Mouse (Mus musculus) frontal cortex, adult 2 months (tissue): ENCODE measurements around the gene Cspg4. TPM values are rescaled to one million over a fixed set of nuclear protein-coding genes. Genes with fewer than 3 reads are reported as not detected.

Experiments
- DNase-seq, 2 experiments: peaks; one replicate each; pipeline ENCODE4 v3.0.0; 2022; ENCODE audit warnings: low spot score in 1 of 2; ENCODE audit errors: extremely low spot score in 1 of 2
- polyA plus RNA-seq: library from polyadenylated mRNA; depleted of rRNA; stranded (reverse); fragments of >200 nt; gene quantifications from 2 replicates; pipeline ENCODE4 v1.2.3, GENCODE M21; 2012; rRNA removed

Gene Cspg4
- 10.9 and 12.0 TPM in 2 replicates for polyA plus RNA-seq

- no peak for DNase-seq
Observed at GRCm38 (mm10) chr9:56864832-56865231, at the start of gene Cspg4. Gene Cspg4, plus strand, starts transcription at chr9:56865033.

GRCm38 (mm10) chr9:56824900-56825299 is 39.9 kb upstream of the Cspg4 start:
- peak in 1 of 2 experiments; percentile 63 for DNase-seq

GRCm38 (mm10) chr9:56825476-56826213 is 39.2 kb upstream of the Cspg4 start:
- no peak for DNase-seq

- DNase-seq: no peak
Observed at GRCm38 (mm10) chr9:56828146-56828545, 36.7 kb upstream of the Cspg4 start.

GRCm38 (mm10) chr9:56828841-56829240 is 36.0 kb upstream of the Cspg4 start:
- no peak for DNase-seq

- DNase-seq: peak in 1 of 2 experiments; percentile 70
Observed at GRCm38 (mm10) chr9:56830162-56830561, 34.7 kb upstream of the Cspg4 start.

GRCm38 (mm10) chr9:56831904-56832303 is 32.9 kb upstream of the Cspg4 start:
- DNase-seq: no peak

GRCm38 (mm10) chr9:56832900-56833299 is 31.9 kb upstream of the Cspg4 start:
- DNase-seq: peak in 1 of 2 experiments; percentile 66

GRCm38 (mm10) chr9:56835152-56835551 is 29.7 kb upstream of the Cspg4 start:
- no peak for DNase-seq

- no peak for DNase-seq
Observed at GRCm38 (mm10) chr9:56840721-56841120, 24.1 kb upstream of the Cspg4 start.

GRCm38 (mm10) chr9:56841864-56842263 is 23.0 kb upstream of the Cspg4 start:
- DNase-seq: no peak

GRCm38 (mm10) chr9:56842303-56842719 is 22.5 kb upstream of the Cspg4 start:
- no peak for DNase-seq

GRCm38 (mm10) chr9:56843679-56844188 is 21.1 kb upstream of the Cspg4 start:
- DNase-seq: peak in 1 of 2 experiments; percentile 91

GRCm38 (mm10) chr9:56844644-56845043 is 20.2 kb upstream of the Cspg4 start:
- DNase-seq: no peak

- DNase-seq: peak in 1 of 2 experiments; percentile 89
Observed at GRCm38 (mm10) chr9:56847523-56847922, 17.3 kb upstream of the Cspg4 start.

GRCm38 (mm10) chr9:56850128-56850904 is 14.5 kb upstream of the Cspg4 start:
- no peak for DNase-seq

GRCm38 (mm10) chr9:56850905-56851252 is 14.0 kb upstream of the Cspg4 start:
- no peak for DNase-seq

GRCm38 (mm10) chr9:56851778-56852177 is 13.1 kb upstream of the Cspg4 start:
- DNase-seq: no peak

- DNase-seq: no peak
Observed at GRCm38 (mm10) chr9:56857463-56857862, 7.4 kb upstream of the Cspg4 start.

GRCm38 (mm10) chr9:56860035-56860434 is 4.8 kb upstream of the Cspg4 start:
- no peak for DNase-seq

GRCm38 (mm10) chr9:56860486-56861269 is 4.2 kb upstream of the Cspg4 start:
- no peak for DNase-seq
